Mouse (Mus musculus) liver, adult 2 months (tissue): ENCODE results near the gene Vmn2r21.
"Not testable (repeated sequence)": the region's sequence is repeated elsewhere in the genome, so short reads cannot be mapped to it uniquely, and the experiment has no call there.

Experiments used
- CTCF ChIP-seq: fragments of 200-500 bp; IDR thresholded peaks from 2 replicates; pipeline ENCODE4 v1.5.1; 2011; ENCODE audit warnings: low read depth, low read length, control low read depth
- POLR2A ChIP-seq: fragments of 200-500 bp; IDR thresholded peaks from 2 replicates; pipeline ENCODE4 v1.6.1; 2011; ENCODE audit warnings: low read length, control low read depth; ENCODE audit not compliant: insufficient read depth; ENCODE audit errors: extremely low read depth

- TF ChIP-seq CTCF, POLR2A: not testable (repeated sequence)
Measured at GRCm38 (mm10) chr6:123533306-123533705, at the start of gene Vmn2r21.
